12 mouse cellular contexts compared by ENCODE assay signal in the genomic region with DNA sequence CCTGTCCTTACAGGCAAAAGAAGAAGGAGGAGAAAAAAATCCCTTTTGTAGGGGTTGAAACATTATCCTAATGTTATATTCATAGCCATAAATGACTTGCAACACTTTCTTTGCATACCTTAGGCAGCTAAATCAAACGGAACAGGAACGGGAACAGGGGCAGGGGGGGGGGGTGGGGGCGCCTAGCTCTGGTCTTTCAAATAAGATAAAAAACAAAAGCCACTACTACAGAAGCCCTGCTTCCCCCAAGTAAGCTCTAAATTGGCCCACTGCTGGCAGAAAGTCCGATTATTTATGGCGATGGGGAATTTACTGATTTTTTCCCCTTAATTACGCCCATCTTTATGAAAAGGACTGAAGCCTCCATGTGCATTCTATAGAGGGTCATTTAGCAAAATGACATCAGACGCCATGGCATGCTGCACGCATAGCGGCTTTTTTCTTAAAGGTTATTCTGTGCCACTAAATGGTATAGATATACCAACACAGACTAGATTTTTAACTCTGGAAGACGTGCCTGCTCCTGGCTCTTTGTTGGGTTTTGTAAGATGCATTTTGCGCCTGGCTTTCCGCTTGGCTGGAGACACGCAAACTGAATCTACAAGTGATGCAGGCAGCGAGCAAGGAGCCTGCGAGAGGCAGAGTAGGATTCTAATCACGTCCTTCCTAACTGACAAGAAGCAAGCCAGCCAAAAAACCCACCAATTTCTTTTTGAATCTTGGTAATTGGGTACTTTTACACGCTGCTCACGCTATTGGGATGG. TPM values are rescaled to one million over a fixed set of nuclear protein-coding genes. Genes with fewer than 3 reads are reported as not detected.
DNase-seq lines count a peak whose midpoint lies in the region; ATAC-seq and TF ChIP-seq lines count a peak whose summit lies in the region.
"Had no signal": no experiment of that assay in that cellular context is flagged by ENCODE, and none has a peak within 500 bp of the region (broad histone marks: within the 10 kb centered on the region; RNA-seq: fewer than 3 reads in every experiment).

No protein-coding gene starts in this region.

- peak; percentile 30 to 53 for DNase-seq in left cerebral cortex, adult 2 months (ENCODE audit: extremely low spot score in 1 of 2, low spot score in 2 of 2)
- no peak for DNase-seq in left cerebral cortex, adult 9 months (ENCODE audit: low spot score in 2 of 2)
- DNase-seq in right cerebral cortex, postnatal 25 days = peak; percentile 65
- no peak for DNase-seq in spleen, adult 12 weeks (ENCODE audit: low spot score)
- DNase-seq in kidney, postnatal 36 days = no peak
- DNase-seq in adrenal gland, postnatal 14 days = no peak

- peak overlapping the region; percentile 45 for H3K9ac ChIP-seq in hindbrain, embryonic 12.5 days
- peak overlapping the region; percentile 44; the same call in 1 of the 2 replicates for H3K9ac ChIP-seq in midbrain, embryonic 12.5 days (replicated peaks)
- H3K9ac ChIP-seq: lung, embryonic 14.5 days had no signal

- H3K4me2 ChIP-seq in hindbrain, embryonic 12.5 days (replicated peaks) = peak overlapping the region; percentile 43
- H3K4me2 ChIP-seq in midbrain, embryonic 12.5 days (replicated peaks) = peak overlapping the region; percentile 62
- H3K4me2 ChIP-seq: lung, embryonic 14.5 days had no signal

- H3K36me3 ChIP-seq in hindbrain, embryonic 12.5 days = no peaks in the 10 kb centered on the region
- H3K36me3 ChIP-seq in midbrain, embryonic 12.5 days = no peaks in the 10 kb centered on the region

- 1% methylated on average over 18 of the region's 18 CpGs for WGBS in hindbrain, embryonic 12.5 days
- under 1% methylated on average over 18 of the region's 18 CpGs for WGBS in midbrain, embryonic 12.5 days

- H3K4me3 ChIP-seq in left cerebral cortex, adult 2 months = peak overlapping the region; percentile 9; the same call in 1 of the 2 replicates
- 0 out of 2 replicates have a peak overlapping the region, but pooled peaks have one; percentile 7 for H3K4me3 ChIP-seq in hindbrain, embryonic 12.5 days
- peak overlapping the region; percentile 25 for H3K4me3 ChIP-seq in midbrain, embryonic 12.5 days

- H3K9me3 ChIP-seq in hindbrain, embryonic 12.5 days (replicated peaks) = no peaks in the 10 kb centered on the region
- no peaks in the 10 kb centered on the region for H3K9me3 ChIP-seq in midbrain, embryonic 12.5 days

- no peak for TF ChIP-seq CTCF in left cerebral cortex, adult 2 months (IDR thresholded peaks at IDR 0.05)

- intact Hi-C loops in left cerebral cortex, adult 2 months (cut with DNase I) = loop anchor here (5.0 kb wide), 3 partner anchors 157 to 712 kb away; a partner anchor contains a TSS

- H3K27me3 ChIP-seq in hindbrain, embryonic 12.5 days = peaks cover 35% of the 10 kb centered on the region
- 0 out of 2 replicates have a peak, but pooled peaks cover 16% of the 10 kb centered on the region for H3K27me3 ChIP-seq in midbrain, embryonic 12.5 days

- peak; percentile 12 for ATAC-seq in hindbrain, embryonic 12.5 days (ENCODE audit: low FRiP score)
- 0 out of 2 replicates have a peak, but pooled peaks have one; percentile 3 for ATAC-seq in midbrain, embryonic 12.5 days (ENCODE audit: low FRiP score, low read depth)

- 0 out of 2 replicates have a peak overlapping the region, but pooled peaks have one; percentile 47 for H3K27ac ChIP-seq in left cerebral cortex, adult 2 months
- H3K27ac ChIP-seq in hindbrain, embryonic 12.5 days = peak overlapping the region; percentile 91
- peak overlapping the region; percentile 93 for H3K27ac ChIP-seq in midbrain, embryonic 12.5 days (replicated peaks)
- H3K27ac ChIP-seq: kidney, postnatal 0 days had no signal

- peaks cover 70% of the 10 kb centered on the region for H3K4me1 ChIP-seq in hindbrain, embryonic 12.5 days
- H3K4me1 ChIP-seq in midbrain, embryonic 12.5 days = peaks cover 71% of the 10 kb centered on the region

RNA-seq across cellular contexts. Expression of a gene that starts 4.0 kb away (rescaled TPM):
- 1 to 10 TPM; 6.1 to 6.2 TPM for total RNA-seq in left cerebral cortex, adult 2 months (2021)
- 46.1 and 49.1 TPM in 2 replicates for polyA plus RNA-seq in hindbrain, embryonic 12.5 days (2016; fragmentation: Nextera tagmentation; extraction: Ambion mirVana)
- 113 and 124 TPM in 2 replicates for polyA plus RNA-seq in midbrain, embryonic 12.5 days (2016; fragmentation: Nextera tagmentation; extraction: Ambion mirVana)
- total RNA-seq in adrenal gland, postnatal 14 days (2021) = 2.3 TPM in 2 replicates
- total RNA-seq: common myeloid progenitor, adult 5-6 weeks; heart, adult 8-10 months had no signal

RNA-seq across cellular contexts. Expression of a gene that starts 32.2 kb away (rescaled TPM):
- total RNA-seq in left cerebral cortex, adult 2 months (2021) = under 1 TPM in 1 of 2 experiments, not detected in 1; 0.23 TPM
- not detected in 2 replicates for polyA plus RNA-seq in hindbrain, embryonic 12.5 days (2016; fragmentation: Nextera tagmentation; extraction: Ambion mirVana)
- polyA plus RNA-seq in midbrain, embryonic 12.5 days (2016; fragmentation: Nextera tagmentation; extraction: Ambion mirVana) = 0.27 TPM in 1 of 2 replicates, not detected in the other
- total RNA-seq in adrenal gland, postnatal 14 days (2021) = 3.5 and 78.8 TPM in 2 replicates
- total RNA-seq: common myeloid progenitor, adult 5-6 weeks had no signal
- polyA plus RNA-seq: lung, embryonic 14.5 days had no signal

Comparison
In these comparisons a context has a peak if more than half of its experiments do, and no peak if none do; other contexts are left out.
1. DNase-seq: peak in left cerebral cortex, adult 2 months (2 of 2) and right cerebral cortex, postnatal 25 days (single experiment); none in left cerebral cortex, adult 9 months (0 of 2), spleen, adult 12 weeks (single experiment), kidney, postnatal 36 days (0 of 2) and adrenal gland, postnatal 14 days (single experiment).
2. Peak in every context shown above with its lines, with median percentiles within 50 percentile points of each other: H3K27ac ChIP-seq and H3K4me3 ChIP-seq.